Mouse (Mus musculus) MEL (cell line): ENCODE data around the gene Snrnp27. TPM values are rescaled to one million over a fixed set of nuclear protein-coding genes. Genes with fewer than 3 reads are reported as not detected.
A peak's percentile ranks its signal among the peaks of the same experiment; 100 is the strongest.

ENCODE experiments used
- DNase-seq: peaks from one replicate; pipeline ENCODE4 v3.0.0; 2011; ENCODE audit warnings: low read depth, low spot score
- H3K27ac ChIP-seq: 2 replicates; pipeline ENCODE4 v1.5.1; 2012; ENCODE audit warnings: low read depth, mild to moderate bottlenecking, control low read depth, low read length, moderate library complexity; ENCODE audit not compliant: control insufficient read depth
- H3K27me3 ChIP-seq, 2 experiments: fragments of 150-350 bp in 1 of 2; sonication (generic) in 1 of 2; 2 replicates each; pipeline ENCODE4 v1.6.1; 2012; ENCODE audit warnings: low read length in 2 of 2, mild to moderate bottlenecking in 2 of 2, improper control_type of control experiment in 1 of 2, moderate library complexity in 1 of 2; ENCODE audit not compliant: insufficient read depth in 2 of 2, control insufficient read depth in 1 of 2
- H3K36me3 ChIP-seq, 2 experiments: 2 replicates each; pipeline ENCODE4 v1.6.1; 2012 to 2014; ENCODE audit warnings: low read length in 2 of 2, improper control_type of control experiment in 1 of 2, inconsistent platforms in 1 of 2, mild to moderate bottlenecking in 1 of 2; ENCODE audit not compliant: insufficient read depth in 2 of 2, control insufficient read depth in 1 of 2
- H3K4me1 ChIP-seq, 2 experiments: fragments of 150-350 bp in 1 of 2; sonication (generic) in 1 of 2; 2 replicates each; pipeline ENCODE4 v1.6.1; 2012; ENCODE audit warnings: low read length in 2 of 2, improper control_type of control experiment in 1 of 2, mild to moderate bottlenecking in 1 of 2; ENCODE audit not compliant: insufficient read depth in 2 of 2, control insufficient read depth in 1 of 2
- H3K4me3 ChIP-seq, 2 experiments: fragments of 150-350 bp in 1 of 2; sonication (generic) in 1 of 2; 2 replicates each; pipeline ENCODE4 v1.5.1; 2012; ENCODE audit warnings: low read depth in 2 of 2, low read length in 2 of 2, mild to moderate bottlenecking in 2 of 2, moderate library complexity in 2 of 2, control low read depth in 1 of 2, improper control_type of control experiment in 1 of 2; ENCODE audit not compliant: control insufficient read depth in 1 of 2, insufficient read depth in 1 of 2
- H3K79me2 ChIP-seq: 2 replicates; pipeline ENCODE4 v1.6.1; 2012; ENCODE audit warnings: mild to moderate bottlenecking, low read length, moderate library complexity; ENCODE audit not compliant: control insufficient read depth, poor library complexity, insufficient read depth
- H3K9ac ChIP-seq: 2 replicates; pipeline ENCODE4 v1.6.1; 2012; ENCODE audit warnings: low read depth, mild to moderate bottlenecking, control low read depth, low read length, moderate library complexity; ENCODE audit not compliant: control insufficient read depth, poor library complexity, severe bottlenecking
- H3K9me3 ChIP-seq: fragments of 150-350 bp; sonication (generic); replicated peaks from 2 replicates; pipeline ENCODE4 v1.6.1; 2012; ENCODE audit warnings: mild to moderate bottlenecking, low read length, improper control_type of control experiment, moderate library complexity; ENCODE audit not compliant: insufficient read depth
- CHD1 ChIP-seq: IDR thresholded peaks from 2 replicates; pipeline ENCODE4 v1.6.1; 2012; ENCODE audit warnings: low read depth, mild to moderate bottlenecking, inconsistent platforms, low read length, improper control_type of control experiment
- CHD2 ChIP-seq: IDR thresholded peaks from 2 replicates; pipeline ENCODE4 v1.6.1; 2011; ENCODE audit warnings: low read length, improper control_type of control experiment
- CTCF ChIP-seq, 3 experiments: IDR thresholded peaks in 2 of 3; conservative IDR thresholded peaks in 1 of 3; 2 replicates each; pipeline ENCODE4 v1.5.1; 2011 to 2012; ENCODE audit warnings: low read length in 3 of 3, low read depth in 2 of 3, mild to moderate bottlenecking in 2 of 3, improper control_type of control experiment in 1 of 3, inconsistent platforms in 1 of 3, mixed read lengths in 1 of 3, moderate library complexity in 1 of 3; ENCODE audit not compliant: control insufficient read depth in 1 of 3, insufficient read depth in 1 of 3, poor library complexity in 1 of 3, severe bottlenecking in 1 of 3
- ELF1 ChIP-seq: IDR thresholded peaks from 2 replicates; pipeline ENCODE4 v1.6.1; 2014; ENCODE audit warnings: low read depth, mild to moderate bottlenecking, inconsistent platforms, low read length, improper control_type of control experiment, moderate library complexity
- EP300 ChIP-seq, 2 experiments: IDR thresholded peaks; 2 replicates each; pipeline ENCODE4 v1.6.1; 2011; ENCODE audit warnings: improper control_type of control experiment in 2 of 2, low read length in 2 of 2, low read depth in 1 of 2, mild to moderate bottlenecking in 1 of 2
- ETS1 ChIP-seq: IDR thresholded peaks from 2 replicates; pipeline ENCODE4 v1.6.1; 2012; ENCODE audit warnings: low read depth, mild to moderate bottlenecking, inconsistent platforms, low read length, improper control_type of control experiment, moderate library complexity
- GABPA ChIP-seq: IDR thresholded peaks from 2 replicates; pipeline ENCODE4 v1.6.1; 2012; ENCODE audit warnings: low read depth, mild to moderate bottlenecking, inconsistent platforms, low read length, improper control_type of control experiment, moderate library complexity
- GATA1 ChIP-seq: IDR thresholded peaks from 2 replicates; pipeline ENCODE4 v1.6.1; 2011; ENCODE audit warnings: low read depth, low read length, improper control_type of control experiment
- HCFC1 ChIP-seq: IDR thresholded peaks from 2 replicates; pipeline ENCODE4 v1.6.1; 2012; ENCODE audit warnings: low read depth, mild to moderate bottlenecking, inconsistent platforms, low read length, improper control_type of control experiment, moderate library complexity
- JUND ChIP-seq: IDR thresholded peaks from 2 replicates; pipeline ENCODE4 v1.6.1; 2011; ENCODE audit warnings: low read depth, mild to moderate bottlenecking, improper control_type of control experiment, low read length
- KAT2A ChIP-seq: conservative IDR thresholded peaks from 2 replicates; pipeline ENCODE4 v1.6.1; 2012; ENCODE audit warnings: low read depth, low read length, improper control_type of control experiment, inconsistent platforms
- MAFK ChIP-seq: IDR thresholded peaks from 2 replicates; pipeline ENCODE4 v1.6.1; 2011; ENCODE audit warnings: low read depth, mild to moderate bottlenecking, low read length, improper control_type of control experiment, borderline replicate concordance
- MAX ChIP-seq: IDR thresholded peaks from 2 replicates; pipeline ENCODE4 v1.6.1; 2011; ENCODE audit warnings: low read length, improper control_type of control experiment
- MAZ ChIP-seq: IDR thresholded peaks from 2 replicates; pipeline ENCODE4 v1.6.1; 2012; ENCODE audit warnings: low read depth, mild to moderate bottlenecking, inconsistent platforms, low read length, improper control_type of control experiment
- MEF2A ChIP-seq: IDR thresholded peaks from 2 replicates; pipeline ENCODE4 v1.6.1; 2014; ENCODE audit warnings: low read depth, mild to moderate bottlenecking, inconsistent platforms, low read length, improper control_type of control experiment; ENCODE audit not compliant: poor library complexity, insufficient replicate concordance, severe bottlenecking; ENCODE audit errors: extremely low read depth
- MXI1 ChIP-seq: IDR thresholded peaks from 2 replicates; pipeline ENCODE4 v1.6.1; 2011; ENCODE audit warnings: mild to moderate bottlenecking, low read depth, low read length, improper control_type of control experiment
- MYB ChIP-seq: IDR thresholded peaks from 2 replicates; pipeline ENCODE4 v1.6.1; 2011; ENCODE audit warnings: mild to moderate bottlenecking, low read depth, low read length, improper control_type of control experiment
- NELFE ChIP-seq: IDR thresholded peaks from 2 replicates; pipeline ENCODE4 v1.6.1; 2011; ENCODE audit warnings: low read depth, low read length, improper control_type of control experiment
- NRF1 ChIP-seq: IDR thresholded peaks from 2 replicates; pipeline ENCODE4 v1.6.1; 2014; ENCODE audit warnings: low read depth, mild to moderate bottlenecking, inconsistent platforms, low read length, improper control_type of control experiment, moderate library complexity; ENCODE audit not compliant: poor library complexity, insufficient read depth, severe bottlenecking
- POLR2A ChIP-seq, 2 experiments: IDR thresholded peaks; 2 replicates each; pipeline ENCODE4 v1.6.1; 2011 to 2012; ENCODE audit warnings: low read length in 2 of 2, mild to moderate bottlenecking in 2 of 2, control low read depth in 1 of 2, improper control_type of control experiment in 1 of 2, low read depth in 1 of 2, moderate library complexity in 1 of 2; ENCODE audit not compliant: control insufficient read depth in 1 of 2, insufficient read depth in 1 of 2, poor library complexity in 1 of 2
- POLR2AphosphoS2 ChIP-seq: IDR thresholded peaks from 2 replicates; pipeline ENCODE4 v1.6.1; 2011; ENCODE audit warnings: low read length, improper control_type of control experiment
- POLR2AphosphoS5 ChIP-seq: IDR thresholded peaks from 2 replicates; pipeline ENCODE4 v1.6.1; 2012; ENCODE audit warnings: low read depth, borderline replicate concordance, mild to moderate bottlenecking, inconsistent platforms, low read length, moderate library complexity, mixed read lengths
- RAD21 ChIP-seq: IDR thresholded peaks from 2 replicates; pipeline ENCODE4 v1.6.1; 2011; ENCODE audit warnings: mild to moderate bottlenecking, low read depth, low read length, improper control_type of control experiment
- RCOR1 ChIP-seq: IDR thresholded peaks from 2 replicates; pipeline ENCODE4 v1.6.1; 2012; ENCODE audit warnings: low read depth, mild to moderate bottlenecking, inconsistent platforms, low read length, improper control_type of control experiment
- SIN3A ChIP-seq: IDR thresholded peaks from 2 replicates; pipeline ENCODE4 v1.6.1; 2012; ENCODE audit warnings: low read length, improper control_type of control experiment, inconsistent platforms
- SMC3 ChIP-seq: IDR thresholded peaks from 2 replicates; pipeline ENCODE4 v1.6.1; 2011; ENCODE audit warnings: low read depth, low read length, improper control_type of control experiment
- TAL1 ChIP-seq: IDR thresholded peaks from 2 replicates; pipeline ENCODE4 v1.6.1; 2012; ENCODE audit warnings: mild to moderate bottlenecking, inconsistent platforms, low read length, moderate library complexity, mixed read lengths
- TBP ChIP-seq: IDR thresholded peaks from 2 replicates; pipeline ENCODE4 v1.8.0; 2011; ENCODE audit warnings: low read depth, low read length, improper control_type of control experiment
- TCF12 ChIP-seq: IDR thresholded peaks from 2 replicates; pipeline ENCODE4 v1.6.1; 2014; ENCODE audit warnings: low read depth, mild to moderate bottlenecking, inconsistent platforms, low read length, improper control_type of control experiment, moderate library complexity
- UBTF ChIP-seq: IDR thresholded peaks from 2 replicates; pipeline ENCODE4 v1.6.1; 2012; ENCODE audit warnings: low read depth, mild to moderate bottlenecking, inconsistent platforms, low read length, improper control_type of control experiment, moderate library complexity, borderline replicate concordance; ENCODE audit not compliant: insufficient read depth
- USF1 ChIP-seq: IDR thresholded peaks from 2 replicates; pipeline ENCODE4 v1.6.1; 2014; ENCODE audit warnings: low read depth, mild to moderate bottlenecking, inconsistent platforms, low read length, improper control_type of control experiment, moderate library complexity
- USF2 ChIP-seq, 2 experiments: IDR thresholded peaks; 2 replicates each; pipeline ENCODE4 v1.6.1; 2011 to 2012; ENCODE audit warnings: improper control_type of control experiment in 2 of 2, low read length in 2 of 2, borderline replicate concordance in 1 of 2, inconsistent platforms in 1 of 2, low read depth in 1 of 2, mild to moderate bottlenecking in 1 of 2; ENCODE audit not compliant: insufficient read depth in 1 of 2
- ZC3H11A ChIP-seq: IDR thresholded peaks from 2 replicates; pipeline ENCODE4 v1.6.1; 2012; ENCODE audit warnings: low read depth, mild to moderate bottlenecking, inconsistent platforms, low read length, improper control_type of control experiment
- ZKSCAN1 ChIP-seq: IDR thresholded peaks from 2 replicates; pipeline ENCODE4 v1.6.1; 2012; ENCODE audit warnings: low read depth, mild to moderate bottlenecking, inconsistent platforms, low read length, improper control_type of control experiment, moderate library complexity
- ZMIZ1 ChIP-seq: IDR thresholded peaks from 2 replicates; pipeline ENCODE4 v1.6.1; 2012; ENCODE audit warnings: low read depth, mild to moderate bottlenecking, inconsistent platforms, low read length, improper control_type of control experiment, moderate library complexity
- polyA plus RNA-seq, 2 experiments: library from polyadenylated mRNA; stranded (reverse) in 1 of 2; unstranded in 1 of 2; fragments of >175 nt in 1 of 2; fragments of >200 nt in 1 of 2; gene quantifications; 2 replicates each; pipeline versions ENCODE4 v1.2.1 to v1.2.4; 2012; ENCODE audit warnings: low replicate concordance in 2 of 2, low read depth in 1 of 2; ENCODE audit not compliant: insufficient read length in 2 of 2, insufficient read depth in 1 of 2, missing spikeins in 1 of 2
- total RNA-seq: library from RNA; depleted of rRNA; stranded (reverse); fragments of 300-350 nt; gene quantifications from 2 replicates; pipeline ENCODE4 v1.2.3, GENCODE M21; 2012; rRNA removed

The Snrnp27 gene
- total RNA-seq (74.8 and 79.3 TPM in 2 replicates), polyA plus RNA-seq (100 to 1,000 TPM; 106 to 225 TPM)

DNA sequence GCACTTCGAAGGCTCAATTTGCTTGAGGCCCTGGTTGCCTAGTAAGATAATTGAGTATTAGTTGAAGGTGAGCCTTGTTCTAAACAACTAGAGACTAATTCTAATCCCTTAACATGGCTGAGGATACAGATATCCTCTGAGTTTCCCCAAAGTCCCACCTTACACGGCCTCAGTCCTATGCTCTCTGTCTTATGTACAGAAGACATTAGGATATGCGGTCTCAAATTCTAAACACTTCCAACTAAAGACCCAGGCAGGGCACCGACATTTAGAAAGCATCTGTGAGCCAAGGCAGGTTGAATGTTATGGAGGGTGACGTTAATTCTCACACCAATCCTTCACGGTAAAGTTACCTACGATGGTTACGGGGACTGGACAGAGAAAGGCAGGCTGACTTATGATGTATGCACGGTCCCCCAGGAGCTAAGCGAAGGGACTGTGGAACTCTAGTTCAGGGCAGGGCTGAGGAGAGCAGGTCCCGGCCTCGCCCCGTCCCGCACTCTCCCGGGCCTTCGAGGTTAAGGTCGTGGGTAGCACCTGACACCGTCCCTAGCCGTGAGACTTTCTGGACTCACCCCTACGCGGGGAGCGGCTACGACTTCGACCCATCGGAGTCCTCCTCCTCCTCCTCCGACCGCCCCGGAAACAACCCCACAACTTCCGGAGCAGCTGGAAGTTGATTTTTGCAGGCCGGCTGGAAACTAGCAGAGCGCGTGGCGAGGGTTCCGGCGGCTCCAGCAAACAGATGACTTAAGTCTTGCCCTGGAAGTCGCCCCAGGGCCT, at the start of gene Snrnp27:
TSS of gene Snrnp27 (minus strand) at position 651 of the 783 bp plus-strand sequence.
- H3K36me3 ChIP-seq = peaks cover 6 to 16% of the 10 kb centered on the region in 2 experiments
- peak within 1 kb of the TSS; percentile 68 for H3K27ac ChIP-seq
- no peak for TF ChIP-seq ZKSCAN1
- peak; percentile 85 for TF ChIP-seq ELF1
- TF ChIP-seq NELFE = peak; percentile 88
- TF ChIP-seq EP300 (IDR thresholded peaks at IDR 0.05; ENCODE audit: low read depth in 1 of 2, low read length in 2 of 2) = peak in 1 of 2 experiments; percentile 31; a peak in 1 of 4 replicates
- TF ChIP-seq GABPA = no peak
- TF ChIP-seq CHD2 = peak; percentile 51
- TF ChIP-seq MYB = no peak
- no peak for TF ChIP-seq ZC3H11A
- TF ChIP-seq GATA1 = peak; percentile 24; the same call in 1 of the 2 replicates
- peak; percentile 83 for TF ChIP-seq POLR2AphosphoS2
- TF ChIP-seq SMC3 = no peak
- TF ChIP-seq RCOR1 = peak; percentile 88
- TF ChIP-seq RAD21 = no peak
- no peak for TF ChIP-seq CTCF (IDR thresholded peaks at IDR 0.05 in 2 of 3, conservative IDR thresholded peaks at IDR 0.05 in 1 of 3; ENCODE audit: control insufficient read depth in 1 of 3, insufficient read depth in 1 of 3, low read depth in 2 of 3, low read length in 3 of 3, poor library complexity in 1 of 3, severe bottlenecking in 1 of 3)
- TF ChIP-seq HCFC1 = peak; percentile 99
- TF ChIP-seq MAX = peak; percentile 54
- 0 out of 2 replicates have a peak, but pooled peaks have one; percentile 56 for TF ChIP-seq CHD1
- peak; percentile 79 to 89 for TF ChIP-seq POLR2A (IDR thresholded peaks at IDR 0.05; ENCODE audit: control insufficient read depth in 1 of 2, insufficient read depth in 1 of 2, low read depth in 1 of 2, low read length in 2 of 2, poor library complexity in 1 of 2)
- TF ChIP-seq JUND = no peak
- TF ChIP-seq MXI1 = peak; percentile 79
- TF ChIP-seq TCF12 = peak; percentile 88
- TF ChIP-seq NRF1 = no peak
- TF ChIP-seq TAL1 = no peak
- TF ChIP-seq ETS1 = no peak; the same call in 1 of the 2 replicates
- TF ChIP-seq MAFK = no peak
- TF ChIP-seq UBTF = 0 out of 2 replicates have a peak, but pooled peaks have one; percentile 18
- peak; percentile 78 for TF ChIP-seq ZMIZ1
- no peak for TF ChIP-seq POLR2AphosphoS5
- peak; percentile 89 for TF ChIP-seq KAT2A
- TF ChIP-seq MEF2A = no peak
- no peak for TF ChIP-seq USF1
- TF ChIP-seq SIN3A = peak; percentile 93
- peak; percentile 93 for TF ChIP-seq TBP
- peak; percentile 98 for TF ChIP-seq MAZ
- TF ChIP-seq USF2 (IDR thresholded peaks at IDR 0.05; ENCODE audit: borderline replicate concordance in 1 of 2, insufficient read depth in 1 of 2, low read depth in 1 of 2, low read length in 2 of 2) = no peak

More for the DNA sequence above, at the start of gene Snrnp27:
- H3K27me3 ChIP-seq = no peaks in the 10 kb centered on the region
- peaks cover 0 to 7% of the 10 kb centered on the region in 2 experiments; a peak in 2 of 4 replicates for H3K4me1 ChIP-seq
- H3K9ac ChIP-seq = peak within 1 kb of the TSS; percentile 95
- peaks cover 8% of the 10 kb centered on the region for H3K79me2 ChIP-seq
- peak; percentile 97 for DNase-seq
- H3K9me3 ChIP-seq = no peaks in the 10 kb centered on the region
- peak within 1 kb of the TSS; percentile 72 to 98 for H3K4me3 ChIP-seq
